Mouse (Mus musculus) lung, postnatal 10 days (tissue): ENCODE measurements around the gene Gm28635.

Source experiments
- DNase-seq: peaks from one replicate; pipeline ENCODE4 v3.0.0; 2021

Gm28635 gene

GRCm38 (mm10) chr2:84585700-84586099, 92.1 kb downstream of the Gm28635 start:
- no peak for DNase-seq

DNA sequence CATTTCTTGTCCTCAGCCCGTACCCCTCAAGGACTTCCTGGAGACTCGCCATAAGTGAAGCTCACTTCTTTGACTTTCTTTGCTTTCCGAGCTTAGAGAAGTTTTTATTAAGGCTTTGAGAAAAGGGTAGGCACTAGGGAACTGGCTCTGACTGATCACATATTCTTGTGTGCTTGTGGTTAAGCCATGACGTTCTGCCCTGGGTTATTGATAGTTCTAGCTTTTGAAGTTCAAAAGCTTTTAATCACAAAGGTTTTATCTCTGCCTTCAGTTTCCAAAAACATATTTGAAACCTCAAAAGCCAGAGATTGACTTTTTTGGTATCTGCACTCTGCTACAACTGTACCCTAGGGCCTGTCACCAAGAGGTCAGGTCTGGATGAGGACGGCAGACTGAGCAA, 95.6 kb downstream of the Gm28635 start:
- DNase-seq: no peak

DNA sequence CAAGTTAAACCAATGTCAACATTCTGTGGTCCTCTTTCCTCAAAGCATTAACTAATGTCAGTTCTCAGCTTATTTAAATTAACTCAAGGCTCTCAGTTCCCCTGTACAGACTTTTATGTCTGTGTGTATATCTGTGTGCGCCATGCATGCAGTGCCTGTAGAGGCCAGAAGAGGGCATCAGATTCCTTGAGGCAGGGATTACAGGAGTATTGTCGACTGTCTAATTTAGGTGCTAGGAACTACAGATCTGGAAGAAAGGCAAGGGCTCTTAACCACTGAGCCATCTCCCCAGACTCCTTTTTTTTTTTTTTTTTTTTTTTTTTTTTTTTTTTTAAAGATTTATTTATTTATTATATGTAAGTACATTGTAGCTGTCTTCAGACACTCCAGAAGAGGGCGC, 96.6 kb downstream of the Gm28635 start:
- DNase-seq: peak; percentile 28

DNA sequence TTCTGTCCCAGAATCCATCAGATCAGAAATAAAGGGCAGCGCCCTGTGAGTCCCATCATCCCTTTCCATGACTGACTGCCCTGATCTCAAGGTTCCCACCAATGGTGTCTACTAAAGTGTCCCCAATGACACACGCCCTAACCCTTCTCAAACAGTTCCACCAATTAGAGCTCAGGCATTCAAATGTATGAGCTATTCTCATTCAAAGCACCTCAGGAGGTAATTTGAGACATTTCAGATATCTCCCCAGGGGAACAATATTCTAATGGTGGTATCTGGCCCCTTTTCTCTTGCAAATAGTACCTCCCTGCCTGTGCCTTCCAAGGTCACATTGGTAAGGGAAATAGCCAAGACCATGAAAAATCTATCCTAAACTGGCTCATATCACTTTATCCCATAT, 98.5 kb downstream of the Gm28635 start:
- no peak for DNase-seq

DNA sequence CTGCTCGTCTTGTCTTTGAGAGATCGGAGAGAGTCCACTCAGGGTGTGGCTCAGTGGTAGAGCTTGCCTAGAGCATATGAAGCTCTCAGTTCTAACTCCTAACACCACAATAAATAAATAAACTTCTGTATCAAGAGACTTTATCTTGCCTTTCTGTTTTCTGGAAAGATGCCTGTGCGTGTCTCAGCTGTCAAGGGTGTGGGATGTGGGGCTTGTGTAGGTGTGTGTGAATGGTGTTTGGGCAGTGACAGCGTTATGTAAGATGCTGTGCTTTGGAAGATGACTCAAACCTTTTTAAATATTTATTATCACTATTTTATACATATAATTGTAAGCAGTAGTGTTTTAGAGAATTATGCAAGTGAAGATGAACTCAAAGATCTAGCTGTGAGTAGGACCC, 103.7 kb downstream of the Gm28635 start:
- DNase-seq: no peak

DNA sequence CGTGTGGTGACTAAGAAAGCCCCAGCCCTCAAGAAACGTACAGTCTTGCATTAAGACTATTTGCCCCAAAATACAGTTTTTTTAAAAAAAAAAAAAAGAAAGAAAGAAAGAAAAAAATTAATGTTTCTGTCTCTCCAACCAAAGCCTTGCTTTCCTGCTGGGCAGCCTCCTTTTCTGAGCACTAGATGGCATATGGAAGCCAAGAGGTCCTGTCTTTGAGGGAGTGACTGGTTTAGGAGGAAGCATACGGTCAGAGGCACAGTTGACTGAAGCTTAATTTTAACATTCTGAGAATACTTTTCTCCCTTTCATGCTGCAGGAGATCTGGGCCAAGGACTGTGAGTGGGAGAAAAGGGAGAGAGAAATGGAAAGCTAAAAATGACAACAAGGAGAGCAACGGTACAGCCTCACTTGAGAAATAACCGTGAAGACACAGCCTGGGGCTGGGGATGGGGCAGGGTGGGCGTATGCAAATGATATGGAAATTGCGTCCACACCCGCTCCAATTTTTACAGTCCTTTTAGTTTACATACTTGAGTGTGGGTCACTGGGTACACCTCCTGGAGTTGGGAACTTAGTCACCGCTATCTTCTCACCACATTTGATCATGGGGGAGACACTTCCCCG, 120.8 kb downstream of the Gm28635 start:
- DNase-seq: peak; percentile 44
